Mouse (Mus musculus): ENCODE measurements around the gene Macrod2.

GRCm38 (mm10) chr2:140482604-140483003 lies 87.5 kb downstream of the Macrod2 start:
- TF ChIP-seq POLR2A (IDR thresholded peaks at IDR 0.05; ENCODE audit: low read depth, low read length) (no peak), CTCF (IDR thresholded peaks at IDR 0.05; ENCODE audit: extremely low read depth, insufficient read length, insufficient replicate concordance, low read depth, low read length) (no peak)
